Mouse (Mus musculus): ENCODE data around the gene Olfr965. TPM values are rescaled to one million over a fixed set of nuclear protein-coding genes. Genes with fewer than 3 reads are reported as not detected.

Olfr965 gene
- polyA plus RNA-seq (2015; fragmentation: Nextera tagmentation; extraction: Ambion mirVana): not detected in 2 replicates

DNA sequence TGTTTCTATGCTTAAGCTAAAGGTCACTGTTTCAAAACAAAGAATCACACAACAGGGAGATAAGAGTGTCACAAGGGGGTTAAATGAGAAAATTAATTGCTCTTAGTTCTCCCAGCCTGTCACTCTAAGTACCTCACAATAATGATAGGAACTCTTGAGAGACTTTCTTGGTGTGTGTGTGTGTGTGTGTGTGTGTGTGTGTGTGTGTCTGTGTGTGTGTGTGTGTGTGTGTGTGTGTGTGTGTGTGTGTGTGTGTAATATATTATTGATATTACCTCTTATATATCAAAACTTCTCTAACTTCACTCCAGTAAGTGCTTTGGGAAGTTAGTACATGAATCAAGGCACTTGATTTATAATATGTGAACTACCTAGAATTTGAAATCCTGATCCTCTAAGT, at the start of gene Olfr965:
Gene Olfr965, plus strand, starts transcription at position 301 of the 400 bp plus-strand sequence.

DNA sequence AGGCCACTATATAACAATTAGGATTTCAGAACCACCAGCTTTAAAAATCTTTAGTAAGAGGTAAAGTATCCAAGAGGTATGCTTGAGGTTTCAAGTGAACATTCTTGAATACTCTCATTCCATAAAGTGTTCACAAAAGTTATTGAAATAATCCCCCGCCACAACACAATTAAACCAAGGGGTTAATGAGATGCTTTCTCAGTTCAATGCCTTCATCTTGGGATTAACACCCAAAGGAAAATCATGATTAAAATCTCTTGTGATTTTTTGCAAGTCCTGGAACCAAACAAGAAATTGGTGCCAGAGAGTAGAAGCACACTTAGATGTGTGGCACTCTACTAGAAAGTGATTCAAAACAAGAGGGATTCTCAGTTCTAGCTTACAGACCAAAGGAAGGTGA, 44.2 kb upstream of the Olfr965 start, which contains the start of gene Olfr963:
Gene Olfr963, plus strand, starts transcription at position 301 of the 400 bp plus-strand sequence.

DNA sequence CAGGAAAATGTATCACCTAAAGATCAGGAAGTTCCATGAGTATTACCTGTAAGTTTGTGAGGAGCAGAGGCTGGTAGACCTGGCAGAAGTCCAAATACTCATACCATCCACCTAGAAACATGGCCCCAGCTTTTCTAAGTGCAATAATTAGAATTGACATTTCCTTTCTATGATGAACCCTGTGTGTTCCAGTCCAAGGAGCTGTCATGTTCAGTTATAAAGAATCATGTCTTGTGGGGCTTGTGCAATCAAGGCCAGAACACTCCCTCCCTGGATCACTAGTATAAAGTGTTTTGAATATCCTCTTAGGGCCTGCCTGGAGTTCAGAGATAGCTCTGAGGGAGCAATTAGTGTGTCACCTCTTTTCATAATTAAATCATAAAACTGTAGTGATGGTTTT, 4.1 kb upstream of the Olfr965 start, which contains the start of gene Olfr149:
Gene Olfr149, minus strand, starts transcription at position 101 of the 400 bp plus-strand sequence.

DNA sequence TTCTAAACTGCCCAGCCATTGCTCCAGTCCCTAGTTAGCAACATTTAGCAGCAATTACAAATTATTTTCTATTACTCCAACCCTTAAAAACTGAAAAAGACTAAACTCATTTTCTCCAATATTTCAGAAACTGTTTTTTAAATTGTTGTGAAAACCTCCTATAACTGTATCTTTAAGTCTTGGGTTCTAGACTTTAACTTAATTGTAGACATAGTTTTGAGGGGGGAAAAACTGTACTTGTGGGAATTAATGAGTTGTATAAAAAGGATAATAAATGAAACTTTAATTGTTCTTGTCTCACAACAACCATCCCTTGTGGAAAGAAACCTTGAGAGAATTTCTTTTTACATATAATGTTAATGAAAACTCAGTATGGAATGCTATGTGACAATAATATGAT, 19.5 kb downstream of the Olfr965 start, which contains the start of gene Olfr150:
Gene Olfr150, plus strand, starts transcription at position 301 of the 400 bp plus-strand sequence.

DNA sequence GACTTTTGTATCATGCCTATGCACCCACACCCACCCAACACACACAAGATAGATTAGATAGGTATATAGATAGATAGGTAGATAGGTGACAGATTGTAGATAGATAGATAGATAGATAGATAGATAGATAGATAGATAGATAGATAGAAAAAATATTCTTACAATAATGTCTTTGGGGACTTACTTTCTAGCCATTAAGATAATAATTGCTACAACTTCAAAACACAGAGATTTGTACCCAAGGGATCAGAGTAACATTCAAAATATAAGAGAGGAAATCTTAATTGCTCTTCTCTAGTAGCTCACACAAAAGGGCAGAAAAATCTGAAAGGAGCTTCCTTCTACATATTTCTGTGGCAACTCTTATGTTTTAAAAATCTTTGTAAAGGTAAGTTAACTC, 34.8 kb downstream of the Olfr965 start, which contains the start of gene Olfr967:
Gene Olfr967, plus strand, starts transcription at position 301 of the 400 bp plus-strand sequence.

Other genes starting within 250 kb of the Olfr965 start
- not detected in 2 replicates for gene Olfr955, start 239.4 kb upstream of the Olfr965 start, polyA plus RNA-seq (2015; fragmentation: Nextera tagmentation; extraction: Ambion mirVana)
- not detected in 2 replicates for gene Olfr44, start 217.4 kb upstream of the Olfr965 start, polyA plus RNA-seq (2015; fragmentation: Nextera tagmentation; extraction: Ambion mirVana)
- gene Olfr957, start 195.5 kb upstream of the Olfr965 start, polyA plus RNA-seq (2015; fragmentation: Nextera tagmentation; extraction: Ambion mirVana): not detected in 2 replicates
- not detected in 2 replicates for gene Olfr958, start 157.3 kb upstream of the Olfr965 start, polyA plus RNA-seq (2015; fragmentation: Nextera tagmentation; extraction: Ambion mirVana)
- gene Olfr959, start 135.8 kb upstream of the Olfr965 start, polyA plus RNA-seq (2015; fragmentation: Nextera tagmentation; extraction: Ambion mirVana): 0.22 TPM in 1 of 2 replicates, not detected in the other
- gene AW551984, start 107.0 kb upstream of the Olfr965 start, polyA plus RNA-seq (2015; fragmentation: Nextera tagmentation; extraction: Ambion mirVana): 190 and 211 TPM in 2 replicates
- not detected in 2 replicates for gene Olfr148, start 100.7 kb upstream of the Olfr965 start, polyA plus RNA-seq (2015; fragmentation: Nextera tagmentation; extraction: Ambion mirVana)
- not detected in 2 replicates for gene Olfr960, start 90.0 kb upstream of the Olfr965 start, polyA plus RNA-seq (2015; fragmentation: Nextera tagmentation; extraction: Ambion mirVana)
- not detected in 2 replicates for gene Olfr961, start 66.3 kb upstream of the Olfr965 start, polyA plus RNA-seq (2015; fragmentation: Nextera tagmentation; extraction: Ambion mirVana)
- not detected in 2 replicates for gene Olfr963, start 44.1 kb upstream of the Olfr965 start, polyA plus RNA-seq (2015; fragmentation: Nextera tagmentation; extraction: Ambion mirVana)
- gene Olfr149, start 4.2 kb upstream of the Olfr965 start, polyA plus RNA-seq (2015; fragmentation: Nextera tagmentation; extraction: Ambion mirVana): not detected in 2 replicates
- not detected in 2 replicates for gene Olfr150, start 19.6 kb downstream of the Olfr965 start, polyA plus RNA-seq (2015; fragmentation: Nextera tagmentation; extraction: Ambion mirVana)
- gene Olfr967, start 34.9 kb downstream of the Olfr965 start, polyA plus RNA-seq (2015; fragmentation: Nextera tagmentation; extraction: Ambion mirVana): not detected in 2 replicates
- not detected in 2 replicates for gene Olfr968, start 71.9 kb downstream of the Olfr965 start, polyA plus RNA-seq (2015; fragmentation: Nextera tagmentation; extraction: Ambion mirVana)
- gene Olfr969, start 79.6 kb downstream of the Olfr965 start, polyA plus RNA-seq (2015; fragmentation: Nextera tagmentation; extraction: Ambion mirVana): not detected in 2 replicates
- gene Olfr970, start 97.5 kb downstream of the Olfr965 start, polyA plus RNA-seq (2015; fragmentation: Nextera tagmentation; extraction: Ambion mirVana): not detected in 2 replicates
- not detected in 2 replicates for gene Olfr971, start 125.5 kb downstream of the Olfr965 start, polyA plus RNA-seq (2015; fragmentation: Nextera tagmentation; extraction: Ambion mirVana)
- not detected in 2 replicates for gene Olfr972, start 155.1 kb downstream of the Olfr965 start, polyA plus RNA-seq (2015; fragmentation: Nextera tagmentation; extraction: Ambion mirVana)
- gene Olfr229, start 196.0 kb downstream of the Olfr965 start, polyA plus RNA-seq (2015; fragmentation: Nextera tagmentation; extraction: Ambion mirVana): not detected in 2 replicates
- not detected in 2 replicates for gene Olfr974, start 226.1 kb downstream of the Olfr965 start, polyA plus RNA-seq (2015; fragmentation: Nextera tagmentation; extraction: Ambion mirVana)
- not detected in 2 replicates for gene Olfr975, start 240.7 kb downstream of the Olfr965 start, polyA plus RNA-seq (2015; fragmentation: Nextera tagmentation; extraction: Ambion mirVana)
- gene Olfr976, start 249.8 kb downstream of the Olfr965 start, polyA plus RNA-seq (2015; fragmentation: Nextera tagmentation; extraction: Ambion mirVana): not detected in 2 replicates

Data from neural tube, postnatal 0 days (tissue).